Mouse (Mus musculus) forebrain, embryonic 16.5 days (tissue): ENCODE measurements at regions not wholly inside any gene's neighbourhood (a gene's known extent, or its start where the extent isn't known, plus 50 kb on each side); places are given as distances from the start of the nearest gene placed in this dataset.

Experiments used
- ATAC-seq: fragments of 200-750 bp; cut with Nextera tagmentation; 2 replicates; pipeline ENCODE4 v1.8.0; 2017; ENCODE audit warnings: mild to moderate bottlenecking, moderate library complexity
- H3K27ac ChIP-seq: fragments of 300-500 bp; sonication (generic); 2 replicates; pipeline ENCODE4 v1.5.1; 2014; ENCODE audit warnings: low read length, control low read depth
- H3K27me3 ChIP-seq: fragments of 300-500 bp; sonication (generic); replicated peaks from 2 replicates; pipeline ENCODE4 v1.6.1; 2014; ENCODE audit warnings: low read length; ENCODE audit not compliant: control insufficient read depth, insufficient read depth
- H3K36me3 ChIP-seq: fragments of 300-500 bp; sonication (generic); 2 replicates; pipeline ENCODE4 v1.6.1; 2014; ENCODE audit not compliant: control insufficient read depth, insufficient read depth
- H3K4me1 ChIP-seq: fragments of 300-500 bp; sonication (generic); replicated peaks from 2 replicates; pipeline ENCODE4 v1.6.1; 2014; ENCODE audit warnings: low read length; ENCODE audit not compliant: control insufficient read depth, insufficient read depth
- H3K4me2 ChIP-seq: fragments of 300-500 bp; sonication (generic); 2 replicates; pipeline ENCODE4 v1.6.1; 2014; ENCODE audit warnings: mild to moderate bottlenecking, low read length, control low read depth
- H3K4me3 ChIP-seq: fragments of 300-500 bp; sonication (generic); replicated peaks from 2 replicates; pipeline ENCODE4 v1.5.1; 2014; ENCODE audit warnings: mild to moderate bottlenecking, low read length, control low read depth
- H3K9ac ChIP-seq: fragments of 300-500 bp; sonication (generic); replicated peaks from 2 replicates; pipeline ENCODE4 v1.6.1; 2014; ENCODE audit warnings: low read depth, low read length, control low read depth
- H3K9me3 ChIP-seq: fragments of 300-500 bp; sonication (generic); 2 replicates; pipeline ENCODE4 v1.6.1; 2016; ENCODE audit warnings: low read length; ENCODE audit not compliant: control insufficient read depth
- WGBS: fragments of 180-500 bp; shearing (Covaris S2); extraction: QIAGEN DNeasy Blood & Tissue Kit; methylation state at CpG from one replicate; pipeline ENCODE4 v1.1.7; 2014; 5-methylcytosine and 5-hydroxymethylcytosine counted together

GRCm38 (mm10) chr19:15827990-15828705 is 119.0 kb downstream of the Psat1 start:
- Histone ChIP-seq H3K4me3 (no peak overlapping the region), H3K4me2 (no peak overlapping the region), H3K27me3 (no peaks in the 10 kb centered on the region), H3K36me3 (no peaks in the 10 kb centered on the region), H3K4me1 (no peaks in the 10 kb centered on the region), H3K9me3 (no peaks in the 10 kb centered on the region), H3K9ac (no peak overlapping the region), H3K27ac (no peak overlapping the region)
- no peak for ATAC-seq
- WGBS = 75% methylated on average over 10 of the region's 10 CpGs

DNA sequence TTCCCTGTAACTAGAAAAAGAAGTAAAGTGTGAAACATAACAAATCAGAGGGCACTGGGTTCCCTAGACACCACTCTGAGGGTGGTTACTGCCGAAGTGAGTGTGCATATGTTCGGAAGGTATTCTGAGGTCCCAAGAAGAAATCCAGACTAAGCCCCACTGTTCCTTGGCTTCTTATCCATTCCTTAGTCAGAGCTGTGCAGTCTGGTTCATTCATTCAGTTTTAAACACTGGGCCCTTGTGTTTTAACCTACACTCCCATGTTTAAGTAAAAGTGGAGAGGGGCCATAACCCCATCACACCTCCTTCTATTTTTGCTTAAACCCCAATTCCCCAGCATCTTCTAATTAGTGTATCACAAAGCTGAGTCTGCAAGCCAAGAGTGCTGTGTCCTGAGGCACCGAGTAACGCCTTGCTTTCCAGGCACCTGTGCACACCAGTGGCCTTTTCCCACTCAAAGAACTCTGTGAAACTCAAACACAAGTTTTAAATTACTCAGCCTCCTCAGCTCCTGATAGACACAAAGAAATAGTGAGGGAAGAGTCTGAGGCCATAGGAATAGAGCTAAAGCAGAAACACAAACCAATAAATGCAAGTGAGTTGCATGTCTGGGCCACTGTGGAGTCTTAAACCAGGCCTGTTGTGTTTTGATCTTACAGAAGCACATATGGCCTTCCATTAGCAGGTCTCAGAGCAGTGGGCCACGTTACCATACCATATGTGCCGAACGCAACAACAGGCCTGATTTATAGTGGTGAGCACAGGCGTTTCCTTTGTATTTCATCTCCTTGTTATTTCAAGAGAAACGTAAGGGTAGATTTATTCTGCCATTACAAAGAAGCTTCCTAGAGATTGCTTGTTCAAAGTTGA is 119.8 kb downstream of the Psat1 start:
- H3K4me2 ChIP-seq = no peak overlapping the region
- H3K4me1 ChIP-seq = no peaks in the 10 kb centered on the region
- H3K9ac ChIP-seq = no peak overlapping the region
- no peak for ATAC-seq
- no peaks in the 10 kb centered on the region for H3K36me3 ChIP-seq
- no peak overlapping the region for H3K4me3 ChIP-seq
- no peaks in the 10 kb centered on the region for H3K9me3 ChIP-seq
- H3K27me3 ChIP-seq = no peaks in the 10 kb centered on the region
- H3K27ac ChIP-seq = no peak overlapping the region
- 68% methylated on average over 9 of the region's 9 CpGs for WGBS

DNA sequence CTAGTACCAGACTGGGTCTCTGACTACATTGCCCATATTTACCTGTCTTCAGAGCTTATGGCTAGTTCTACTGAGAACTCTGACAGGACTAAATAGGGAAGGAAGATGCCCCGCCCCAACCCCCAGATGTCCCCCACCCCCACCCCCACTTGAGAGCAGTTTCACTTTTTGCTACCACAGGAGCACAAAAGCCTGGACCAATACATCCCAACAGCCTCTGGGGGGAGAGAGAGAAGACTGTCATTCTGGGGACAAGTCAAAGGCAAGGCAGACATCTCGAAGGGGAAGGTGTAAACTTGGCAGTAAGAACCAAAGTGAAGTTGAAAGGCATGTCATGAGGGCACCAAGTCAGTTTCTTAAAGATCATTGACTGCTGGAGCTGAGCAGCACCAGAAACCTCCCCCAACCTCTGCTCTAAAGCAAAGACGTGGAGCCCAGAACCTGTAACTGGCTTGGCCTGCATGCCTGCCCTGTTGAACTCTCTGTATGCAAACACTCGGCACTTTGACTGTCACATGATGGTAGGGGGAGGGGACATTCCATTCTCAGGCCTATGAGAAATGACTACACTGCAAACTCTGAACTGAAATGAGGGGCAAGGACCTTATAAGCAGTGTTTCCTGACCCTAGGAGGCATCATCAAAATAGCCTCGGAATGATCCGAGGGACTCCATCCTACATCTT is 123.3 kb downstream of the Psat1 start:
- no peak overlapping the region for H3K9ac ChIP-seq
- ATAC-seq = no peak
- no peak overlapping the region for H3K27ac ChIP-seq
- H3K4me1 ChIP-seq = no peaks in the 10 kb centered on the region
- no peak overlapping the region for H3K4me3 ChIP-seq
- no peaks in the 10 kb centered on the region for H3K36me3 ChIP-seq
- no peaks in the 10 kb centered on the region for H3K27me3 ChIP-seq
- WGBS = 85% methylated on average over 6 of the region's 6 CpGs
- no peaks in the 10 kb centered on the region for H3K9me3 ChIP-seq
- H3K4me2 ChIP-seq = no peak overlapping the region

DNA sequence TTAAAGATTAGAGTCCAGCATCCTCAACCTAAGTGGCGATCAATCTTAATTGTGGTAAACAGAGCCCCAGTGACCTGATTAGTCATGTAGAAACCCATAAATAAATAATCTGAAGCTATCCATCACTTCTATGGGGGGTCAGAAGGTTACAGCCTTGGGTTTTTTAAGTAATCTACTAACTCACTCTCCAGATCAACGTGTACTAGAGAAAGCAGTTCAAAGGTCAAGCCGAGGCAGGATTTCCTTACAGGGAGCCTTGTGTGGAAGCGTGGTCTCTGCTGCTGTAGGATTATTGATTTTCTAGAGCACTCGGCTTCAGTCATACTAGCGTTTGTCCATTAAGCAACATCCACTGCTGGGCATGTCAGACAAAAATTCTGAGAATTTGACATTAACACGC is 127.1 kb downstream of the Psat1 start:
- H3K36me3 ChIP-seq = no peaks in the 10 kb centered on the region
- no peak overlapping the region for H3K27ac ChIP-seq
- no peaks in the 10 kb centered on the region for H3K4me1 ChIP-seq
- no peak overlapping the region for H3K9ac ChIP-seq
- WGBS = 83% methylated on average over 7 of the region's 7 CpGs
- H3K9me3 ChIP-seq = no peaks in the 10 kb centered on the region
- ATAC-seq = no peak
- H3K27me3 ChIP-seq = no peaks in the 10 kb centered on the region
- no peak overlapping the region for H3K4me2 ChIP-seq
- H3K4me3 ChIP-seq = no peak overlapping the region

GRCm38 (mm10) chr19:15815166-15815565 is 132.0 kb downstream of the Psat1 start:
- no peaks in the 10 kb centered on the region for H3K27me3 ChIP-seq
- no peak for ATAC-seq
- no peak overlapping the region for H3K9ac ChIP-seq
- WGBS = 68% methylated on average over 6 of the region's 6 CpGs
- no peaks in the 10 kb centered on the region for H3K36me3 ChIP-seq
- no peak overlapping the region for H3K27ac ChIP-seq
- no peak overlapping the region for H3K4me2 ChIP-seq
- H3K9me3 ChIP-seq = no peaks in the 10 kb centered on the region
- no peaks in the 10 kb centered on the region for H3K4me1 ChIP-seq
- H3K4me3 ChIP-seq = no peak overlapping the region

DNA sequence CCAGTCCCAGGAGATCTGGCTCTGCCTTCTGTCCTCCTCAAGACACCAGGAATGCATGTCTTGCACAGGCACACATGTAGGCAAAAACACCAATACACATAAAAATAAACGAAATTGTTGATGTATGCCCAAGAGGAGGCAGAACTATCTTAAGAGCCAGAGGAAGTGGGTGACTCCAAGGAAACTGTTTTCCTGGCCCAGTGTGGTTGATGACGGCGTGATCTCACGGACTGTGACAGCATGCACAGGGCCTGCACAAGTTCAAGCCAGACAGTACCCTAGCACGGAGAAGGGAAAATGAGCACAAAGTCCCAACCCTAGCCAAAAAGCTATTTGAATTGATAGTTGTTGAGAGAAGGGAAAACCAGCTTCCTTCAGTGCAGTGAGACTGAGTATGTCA is 138.1 kb downstream of the Psat1 start:
- H3K4me1 ChIP-seq = 0 out of 2 replicates have a peak, but pooled peaks cover 1% of the 10 kb centered on the region
- no peak for ATAC-seq
- WGBS = 93% methylated on average over 5 of the region's 5 CpGs

GRCm38 (mm10) chr19:15807681-15808080 is 139.5 kb downstream of the Psat1 start:
- ATAC-seq = no peak
- Histone ChIP-seq H3K27ac (no peak overlapping the region), H3K4me2 (no peak overlapping the region), H3K4me3 (no peak overlapping the region), H3K36me3 (no peaks in the 10 kb centered on the region), H3K4me1 (peaks cover 10% of the 10 kb centered on the region), H3K9me3 (no peaks in the 10 kb centered on the region), H3K27me3 (no peaks in the 10 kb centered on the region), H3K9ac (no peak overlapping the region)
- WGBS = 96% methylated on average over 2 of the region's 2 CpGs

More for the DNA sequence above, 138.1 kb downstream of the Psat1 start:
- Histone ChIP-seq H3K27me3 (no peaks in the 10 kb centered on the region), H3K27ac (no peak overlapping the region), H3K9ac (no peak overlapping the region), H3K4me2 (no peak overlapping the region), H3K4me3 (no peak overlapping the region), H3K36me3 (no peaks in the 10 kb centered on the region), H3K9me3 (no peaks in the 10 kb centered on the region)

- Histone ChIP-seq H3K36me3 (no peaks in the 10 kb centered on the region), H3K9ac (no peak overlapping the region; the same call in 1 of the 2 replicates), H3K4me2 (peak overlapping the region; percentile 26), H3K4me3 (no peak overlapping the region), H3K4me1 (peaks cover 31% of the 10 kb centered on the region), H3K9me3 (no peaks in the 10 kb centered on the region), H3K27ac (peak overlapping the region; percentile 46), H3K27me3 (0 out of 2 replicates have a peak, but pooled peaks cover 2% of the 10 kb centered on the region)
- peak; percentile 46 for ATAC-seq
- WGBS = 6% methylated on average over 8 of the region's 8 CpGs
Observed at GRCm38 (mm10) chr19:15803131-15803889, 143.8 kb downstream of the Psat1 start.
